Mouse (Mus musculus) kidney, adult 9 months (tissue): ENCODE measurements at regions not wholly inside any gene's neighbourhood (a gene's known extent, or its start where the extent isn't known, plus 50 kb on each side); places are given as distances from the start of the nearest gene placed in this dataset.
A peak's percentile ranks its signal among the peaks of the same experiment; 100 is the strongest.

Source experiments
- DNase-seq: peaks from one replicate; pipeline ENCODE4 v3.0.0; 2022

GRCm38 (mm10) chr8:115897086-115897485 lies 189.5 kb upstream of the Maf start:
- DNase-seq, result peak; percentile 11

- no peak for DNase-seq
Observed at GRCm38 (mm10) chr8:115896066-115896465, 188.5 kb upstream of the Maf start.

GRCm38 (mm10) chr8:115888278-115888677 lies 180.7 kb upstream of the Maf start:
- no peak for DNase-seq

GRCm38 (mm10) chr8:115885121-115885743 lies 177.6 kb upstream of the Maf start:
- no peak for DNase-seq

GRCm38 (mm10) chr8:115883808-115884207 lies 176.2 kb upstream of the Maf start:
- DNase-seq, result no peak

GRCm38 (mm10) chr8:115881881-115882280 lies 174.3 kb upstream of the Maf start:
- DNase-seq, result no peak

- peak; percentile 72 for DNase-seq
Observed at GRCm38 (mm10) chr8:115874789-115875188, 167.2 kb upstream of the Maf start.

GRCm38 (mm10) chr8:115871381-115871780 lies 163.8 kb upstream of the Maf start:
- DNase-seq, result no peak

- no peak for DNase-seq
Observed at GRCm38 (mm10) chr8:115861381-115861780, 153.8 kb upstream of the Maf start.

GRCm38 (mm10) chr8:115859406-115859805 lies 151.8 kb upstream of the Maf start:
- no peak for DNase-seq

GRCm38 (mm10) chr8:115856816-115857215 lies 149.2 kb upstream of the Maf start:
- DNase-seq, result no peak

GRCm38 (mm10) chr8:115855934-115856629 lies 148.5 kb upstream of the Maf start:
- DNase-seq, result peak; percentile 79

GRCm38 (mm10) chr8:115854209-115854900 lies 146.8 kb upstream of the Maf start:
- peak; percentile 74 for DNase-seq

GRCm38 (mm10) chr8:115850552-115850951 lies 143.0 kb upstream of the Maf start:
- DNase-seq, result peak; percentile 93

- peak; percentile 81 for DNase-seq
Observed at GRCm38 (mm10) chr8:115833391-115833790, 125.8 kb upstream of the Maf start.

- DNase-seq, result peak; percentile 79
Observed at GRCm38 (mm10) chr8:115831675-115832074, 124.1 kb upstream of the Maf start.

- peak; percentile 85 for DNase-seq
Observed at GRCm38 (mm10) chr8:115830012-115830662, 122.5 kb upstream of the Maf start.

- DNase-seq, result no peak
Observed at GRCm38 (mm10) chr8:115826516-115826915, 118.9 kb upstream of the Maf start.

- DNase-seq, result no peak
Observed at GRCm38 (mm10) chr8:115825899-115826502, 118.4 kb upstream of the Maf start.

- peak; percentile 88 for DNase-seq
Observed at GRCm38 (mm10) chr8:115824478-115824785, 116.8 kb upstream of the Maf start.

- DNase-seq, result peak; percentile 61
Observed at GRCm38 (mm10) chr8:115823673-115824477, 116.3 kb upstream of the Maf start.

- no peak for DNase-seq
Observed at GRCm38 (mm10) chr8:115813426-115813825, 105.8 kb upstream of the Maf start.
